Mouse (Mus musculus): Measurements from ENCODE around the gene Senp1. TPM values are rescaled to one million over a fixed set of nuclear protein-coding genes. Genes with fewer than 3 reads are reported as not detected.

Senp1 gene
- polyA plus RNA-seq, 1 experiment: not detected

DNA sequence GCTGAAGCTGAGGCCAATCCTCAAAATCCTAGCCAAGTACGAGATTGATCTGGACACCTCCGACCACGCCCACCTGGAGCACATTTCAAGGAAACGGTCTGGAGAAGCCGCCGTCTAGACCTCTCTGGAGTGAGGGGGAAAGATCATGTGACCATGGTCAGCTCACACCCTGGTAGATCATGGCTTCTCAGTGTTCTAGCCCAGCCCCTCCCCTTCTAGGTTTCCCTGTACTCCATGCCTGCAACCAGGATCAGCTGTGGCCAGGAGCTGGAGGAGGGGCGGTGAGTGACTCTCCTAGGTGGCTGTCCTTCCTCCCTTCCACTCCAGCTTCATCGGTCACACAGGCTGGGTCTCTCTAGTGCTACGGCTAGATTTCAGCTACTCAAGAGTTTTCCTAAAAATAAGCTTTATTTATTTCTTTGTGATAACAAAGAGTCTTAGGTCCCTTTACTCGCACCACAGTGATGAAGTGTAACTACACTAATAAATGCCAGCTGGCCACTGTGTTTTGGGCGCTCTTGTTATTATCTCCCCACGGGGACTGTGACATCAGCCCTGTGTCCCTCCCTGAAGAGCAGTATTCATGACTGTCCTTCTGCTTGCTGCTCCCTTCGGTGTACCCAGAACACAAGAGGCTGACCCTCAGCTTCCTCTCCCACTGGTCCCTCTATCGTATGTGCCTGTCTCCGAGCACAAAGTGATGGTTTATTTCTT lies 38.6 kb upstream of the Senp1 start:
- Histone ChIP-seq H3K27ac (ENCODE audit: insufficient read depth, low read depth, low read length) (no peak overlapping the region), H3K4me3 (ENCODE audit: insufficient read depth, low read depth, low read length) (no peak overlapping the region), H3K4me1 (ENCODE audit: control insufficient read depth, insufficient read depth, low read length) (peaks cover 23% of the 10 kb centered on the region)
- WGBS: 87% methylated on average over 15 of the region's 15 CpGs
- TF ChIP-seq POLR2A (IDR thresholded peaks at IDR 0.05; ENCODE audit: insufficient read depth, low read depth, low read length) (no peak), CTCF (IDR thresholded peaks at IDR 0.05; ENCODE audit: insufficient read depth, low read depth, low read length) (no peak)

DNA sequence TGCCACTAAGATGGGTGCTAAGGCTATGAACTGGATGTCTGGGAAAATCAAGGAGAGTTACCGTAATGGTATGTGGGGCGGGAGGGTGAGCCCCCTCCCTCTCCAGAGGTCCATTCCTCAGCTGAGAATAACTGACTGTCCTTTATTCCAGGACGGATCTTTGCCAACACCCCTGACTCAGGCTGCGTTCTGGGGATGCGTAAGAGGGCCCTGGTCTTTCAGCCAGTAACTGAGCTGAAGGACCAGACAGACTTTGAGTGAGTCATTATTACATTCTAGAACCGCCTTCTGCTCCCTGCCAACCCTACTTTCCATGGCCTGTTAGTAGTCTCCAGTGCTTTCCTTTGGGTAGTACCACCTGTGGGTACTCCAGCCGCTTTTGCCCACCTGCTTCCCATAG lies 37.9 kb upstream of the Senp1 start:
- Histone ChIP-seq H3K27ac (ENCODE audit: insufficient read depth, low read depth, low read length) (no peak overlapping the region), H3K4me3 (ENCODE audit: insufficient read depth, low read depth, low read length) (no peak overlapping the region), H3K4me1 (ENCODE audit: control insufficient read depth, insufficient read depth, low read length) (peaks cover 24% of the 10 kb centered on the region)
- 87% methylated on average over 7 of the region's 7 CpGs for WGBS
- TF ChIP-seq CTCF (IDR thresholded peaks at IDR 0.05; ENCODE audit: insufficient read depth, low read depth, low read length) (no peak), POLR2A (IDR thresholded peaks at IDR 0.05; ENCODE audit: insufficient read depth, low read depth, low read length) (no peak)

DNA sequence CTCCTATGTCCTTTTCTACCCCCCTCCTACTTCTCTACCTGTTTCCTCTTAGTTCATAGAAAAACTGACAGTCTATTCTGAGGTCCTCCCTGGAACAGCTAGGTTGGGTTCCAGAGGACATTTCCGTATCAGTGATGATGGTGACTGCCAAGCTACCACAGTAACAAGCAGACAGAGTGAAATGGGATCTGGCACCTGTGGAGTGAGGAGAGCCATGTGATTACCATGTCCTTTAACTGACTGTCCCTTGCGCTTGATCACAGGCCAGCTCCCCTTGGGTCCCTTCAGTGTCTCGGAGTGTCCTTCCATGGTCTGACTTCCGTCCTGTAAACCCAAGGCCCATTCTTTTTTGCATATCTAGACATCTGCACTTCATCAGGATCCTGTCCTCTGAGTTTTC lies 37.5 kb upstream of the Senp1 start:
- Histone ChIP-seq H3K4me1 (ENCODE audit: control insufficient read depth, insufficient read depth, low read length) (peaks cover 24% of the 10 kb centered on the region), H3K4me3 (ENCODE audit: insufficient read depth, low read depth, low read length) (no peak overlapping the region), H3K27ac (ENCODE audit: insufficient read depth, low read depth, low read length) (no peak overlapping the region)
- WGBS: 94% methylated on average over 4 of the region's 4 CpGs
- no peak for TF ChIP-seq POLR2A (IDR thresholded peaks at IDR 0.05; ENCODE audit: insufficient read depth, low read depth, low read length)
- TF ChIP-seq CTCF (IDR thresholded peaks at IDR 0.05; ENCODE audit: insufficient read depth, low read depth, low read length): no peak

DNA sequence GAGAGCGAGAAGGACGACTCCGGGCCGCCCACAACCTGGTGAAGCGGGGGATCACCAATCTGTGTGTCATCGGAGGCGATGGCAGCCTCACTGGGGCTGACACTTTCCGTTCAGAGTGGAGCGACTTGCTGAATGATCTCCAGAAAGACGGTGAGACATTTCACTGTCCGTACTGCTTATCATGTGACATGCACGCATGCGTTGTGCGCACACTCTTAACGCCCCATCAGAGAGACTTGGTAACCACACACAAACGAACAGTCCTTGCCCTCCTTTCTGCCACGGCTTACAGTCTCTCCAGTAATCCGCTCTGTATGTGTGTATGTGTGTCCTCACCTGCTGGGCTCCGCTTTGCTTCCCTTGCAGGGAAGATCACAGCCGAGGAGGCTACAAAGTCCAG lies 27.3 kb upstream of the Senp1 start:
- Histone ChIP-seq H3K4me3 (ENCODE audit: insufficient read depth, low read depth, low read length) (no peak overlapping the region), H3K4me1 (ENCODE audit: control insufficient read depth, insufficient read depth, low read length) (no peaks in the 10 kb centered on the region), H3K27ac (ENCODE audit: insufficient read depth, low read depth, low read length) (no peak overlapping the region)
- no peak for TF ChIP-seq CTCF (IDR thresholded peaks at IDR 0.05; ENCODE audit: insufficient read depth, low read depth, low read length)
- no peak for TF ChIP-seq POLR2A (IDR thresholded peaks at IDR 0.05; ENCODE audit: insufficient read depth, low read depth, low read length)
- WGBS: 94% methylated on average over 20 of the region's 20 CpGs

DNA sequence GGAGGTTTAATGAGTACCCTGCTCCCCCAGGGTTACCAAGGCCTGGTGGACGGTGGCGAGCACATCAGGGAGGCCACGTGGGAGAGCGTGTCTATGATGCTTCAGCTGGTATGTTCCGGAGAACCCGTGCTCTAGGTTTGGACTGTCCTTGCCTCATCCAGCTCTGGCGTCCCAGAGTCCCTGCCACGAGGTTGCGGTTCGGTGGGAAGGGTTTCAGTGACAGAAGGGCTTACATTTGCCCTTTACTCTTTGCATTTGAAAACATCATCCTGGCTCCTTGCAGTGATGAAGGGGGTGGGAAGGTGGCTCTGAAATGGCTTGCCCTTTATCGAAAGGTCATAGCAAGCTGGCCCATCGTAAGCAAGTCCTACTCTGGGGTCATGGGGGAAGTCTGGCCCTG lies 25.8 kb upstream of the Senp1 start:
- 94% methylated on average over 12 of the region's 12 CpGs for WGBS
- Histone ChIP-seq H3K4me1 (ENCODE audit: control insufficient read depth, insufficient read depth, low read length) (no peaks in the 10 kb centered on the region), H3K27ac (ENCODE audit: insufficient read depth, low read depth, low read length) (no peak overlapping the region), H3K4me3 (ENCODE audit: insufficient read depth, low read depth, low read length) (no peak overlapping the region)
- TF ChIP-seq POLR2A (IDR thresholded peaks at IDR 0.05; ENCODE audit: insufficient read depth, low read depth, low read length): no peak
- TF ChIP-seq CTCF (IDR thresholded peaks at IDR 0.05; ENCODE audit: insufficient read depth, low read depth, low read length): no peak

DNA sequence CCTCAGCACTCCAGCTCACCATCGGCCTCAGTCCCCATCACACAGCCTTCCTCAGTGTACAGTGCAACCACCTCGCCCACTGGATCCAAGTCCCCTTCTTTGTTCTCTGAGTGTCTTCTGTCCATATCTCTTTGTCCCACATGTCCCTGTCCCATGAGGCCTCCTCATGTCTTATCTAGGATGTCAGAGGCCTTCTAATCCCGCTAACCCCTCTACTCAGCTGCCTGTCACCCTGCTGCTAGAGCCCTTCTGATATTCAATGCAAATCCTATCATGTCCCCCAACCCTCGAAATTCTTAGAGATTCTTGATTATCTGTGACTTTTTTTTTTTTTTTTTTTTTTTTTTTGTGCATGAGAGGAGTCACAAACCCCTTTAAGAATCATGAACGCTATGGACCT lies 22.7 kb upstream of the Senp1 start:
- no peak overlapping the region for H3K4me3 ChIP-seq (ENCODE audit: insufficient read depth, low read depth, low read length)
- TF ChIP-seq POLR2A (IDR thresholded peaks at IDR 0.05; ENCODE audit: insufficient read depth, low read depth, low read length): no peak
- no peak for TF ChIP-seq CTCF (IDR thresholded peaks at IDR 0.05; ENCODE audit: insufficient read depth, low read depth, low read length)
- WGBS: 88% methylated on average over 5 of the region's 5 CpGs
- H3K27ac ChIP-seq (ENCODE audit: insufficient read depth, low read depth, low read length): no peak overlapping the region
- peaks cover 11% of the 10 kb centered on the region for H3K4me1 ChIP-seq (ENCODE audit: control insufficient read depth, insufficient read depth, low read length)

DNA sequence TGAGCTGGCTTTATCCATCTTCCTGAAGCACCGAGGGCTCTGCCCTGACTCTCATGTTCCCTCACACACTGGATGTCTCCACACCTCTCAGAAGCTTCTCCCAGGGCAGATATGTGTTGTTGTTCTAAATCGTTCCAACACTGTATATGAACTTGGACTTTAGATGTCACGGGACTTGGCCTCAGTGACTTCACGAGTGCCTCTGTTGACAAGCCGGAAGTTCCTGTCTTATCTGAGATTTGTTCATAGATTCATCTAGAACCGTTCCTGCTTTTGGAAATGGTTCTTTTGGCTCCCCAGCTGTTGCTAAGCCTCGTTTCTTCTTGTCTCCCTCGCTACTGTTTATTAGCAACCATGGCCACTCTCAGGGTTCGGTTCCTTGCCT lies 22.2 kb upstream of the Senp1 start:
- TF ChIP-seq CTCF (IDR thresholded peaks at IDR 0.05; ENCODE audit: insufficient read depth, low read depth, low read length): no peak
- TF ChIP-seq POLR2A (IDR thresholded peaks at IDR 0.05; ENCODE audit: insufficient read depth, low read depth, low read length): no peak
- Histone ChIP-seq H3K27ac (ENCODE audit: insufficient read depth, low read depth, low read length) (no peak overlapping the region), H3K4me1 (ENCODE audit: control insufficient read depth, insufficient read depth, low read length) (peaks cover 14% of the 10 kb centered on the region), H3K4me3 (ENCODE audit: insufficient read depth, low read depth, low read length) (no peak overlapping the region)
- 88% methylated on average over 9 of the region's 9 CpGs for WGBS

DNA sequence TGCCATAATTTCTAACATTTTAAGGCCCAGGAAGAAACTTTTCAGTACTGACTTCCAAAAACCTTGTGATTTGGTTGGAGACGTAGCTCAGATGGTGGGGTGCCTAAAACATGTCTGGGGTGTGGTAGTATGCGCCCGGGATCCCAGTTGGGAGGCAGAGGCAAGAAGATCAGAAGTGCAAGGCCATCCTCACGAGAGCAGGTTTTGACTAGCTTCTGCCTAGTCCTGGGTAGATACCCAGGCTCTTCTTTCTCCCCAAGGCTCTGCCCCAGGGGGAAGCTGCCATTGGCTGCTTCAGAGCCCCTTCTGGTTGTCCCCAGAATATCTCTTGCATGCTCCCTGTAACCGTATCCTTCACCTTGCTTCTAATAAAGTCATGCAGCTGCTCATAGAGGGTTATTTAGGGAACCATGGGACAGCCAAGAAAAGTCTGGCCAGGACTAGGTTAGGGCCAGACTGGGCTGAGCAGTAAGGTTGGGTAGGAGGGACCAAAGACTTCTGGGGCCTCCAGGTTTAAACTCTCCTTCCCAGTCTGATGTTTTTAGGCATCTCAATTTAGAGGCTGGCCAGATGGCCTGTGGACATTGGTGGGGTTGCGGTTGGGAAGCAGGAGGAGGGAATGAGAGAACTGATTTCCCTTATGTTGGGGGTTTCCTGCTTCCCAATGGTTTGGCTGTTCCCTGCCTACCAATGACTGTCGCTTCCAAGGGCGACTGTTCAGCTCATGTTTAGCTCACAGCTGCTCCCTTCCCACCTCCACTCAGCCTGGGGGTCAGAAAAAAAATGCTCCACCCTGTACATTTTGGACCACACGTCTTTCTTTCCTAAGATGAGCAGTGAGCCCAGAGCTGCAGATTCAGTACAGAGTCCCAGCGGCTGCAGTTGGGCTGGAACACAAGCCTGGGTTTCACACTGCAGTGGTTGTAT lies 21.6 kb upstream of the Senp1 start:
- 86% methylated on average over 10 of the region's 10 CpGs for WGBS
- H3K4me1 ChIP-seq (ENCODE audit: control insufficient read depth, insufficient read depth, low read length): peaks cover 18% of the 10 kb centered on the region

More for the DNA sequence above, 21.6 kb upstream of the Senp1 start:
- H3K4me3 ChIP-seq (ENCODE audit: insufficient read depth, low read depth, low read length): no peak overlapping the region
- no peak for TF ChIP-seq POLR2A (IDR thresholded peaks at IDR 0.05; ENCODE audit: insufficient read depth, low read depth, low read length)
- no peak for TF ChIP-seq CTCF (IDR thresholded peaks at IDR 0.05; ENCODE audit: insufficient read depth, low read depth, low read length)
- H3K27ac ChIP-seq (ENCODE audit: insufficient read depth, low read depth, low read length): no peak overlapping the region
